In the genomic region with DNA sequence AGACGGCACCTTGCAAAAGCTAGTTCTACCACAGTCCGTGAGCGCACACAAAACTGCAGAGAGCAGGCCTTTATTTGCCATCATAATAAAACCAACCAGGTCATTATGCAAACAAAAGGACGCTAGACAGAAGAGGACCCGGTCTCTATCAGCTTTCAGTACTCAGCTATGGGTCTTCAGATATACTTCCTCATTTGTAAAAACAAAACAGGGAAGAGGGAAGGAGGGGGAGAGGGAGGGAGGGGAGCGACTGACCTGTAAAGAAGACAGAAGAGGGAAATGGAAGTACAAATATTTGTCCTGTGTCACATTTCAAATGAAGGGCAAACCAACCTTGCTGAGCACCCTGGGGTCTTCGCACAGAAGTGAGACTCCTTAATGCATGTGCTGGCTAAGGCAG, we compare ENCODE assay signal across 15 mouse cellular contexts. TPM values are rescaled to one million over a fixed set of nuclear protein-coding genes. Genes with fewer than 3 reads are reported as not detected.
A peak's percentile ranks its signal among the peaks of the same experiment; 100 is the strongest.
DNase-seq lines count a peak whose midpoint lies in the region; ATAC-seq and TF ChIP-seq lines count a peak whose summit lies in the region.
"Had no signal": no experiment of that assay in that cellular context is flagged by ENCODE, and none has a peak within 500 bp of the region (broad histone marks: within the 10 kb centered on the region; RNA-seq: fewer than 3 reads in every experiment).

No protein-coding gene starts in this region.

- H3K36me3 ChIP-seq in lung, postnatal 0 days (ENCODE audit: insufficient read depth, low read length) = no peaks in the 10 kb centered on the region
- H3K36me3 ChIP-seq in megakaryocyte, embryonic 14.5 days (replicated peaks; ENCODE audit: low read length) = peaks cover 39% of the 10 kb centered on the region
- H3K36me3 ChIP-seq in stomach, postnatal 0 days (ENCODE audit: control insufficient read depth, insufficient read depth, low read length) = no peaks in the 10 kb centered on the region
- H3K36me3 ChIP-seq: forebrain, embryonic 10.5 days; neural tube, embryonic 15.5 days had no signal

- H3K4me1 ChIP-seq in lung, postnatal 0 days (ENCODE audit: insufficient read depth, low read depth, low read length) = peaks cover 8% of the 10 kb centered on the region; the same call in 1 of the 2 replicates
- peaks cover 8% of the 10 kb centered on the region for H3K4me1 ChIP-seq in bone marrow macrophage, adult 2 months (ENCODE audit: control insufficient read depth, insufficient read depth, low read length)
- peaks cover 61% of the 10 kb centered on the region for H3K4me1 ChIP-seq in megakaryocyte, embryonic 14.5 days
- no peaks in the 10 kb centered on the region for H3K4me1 ChIP-seq in stomach, postnatal 0 days (replicated peaks; ENCODE audit: control insufficient read depth, insufficient read depth)

- peak; percentile 44 for DNase-seq in lung, postnatal 0 days (ENCODE audit: low spot score)
- no peak for DNase-seq in lung, postnatal 25 days (ENCODE audit: low spot score)
- no peak for DNase-seq in stomach, postnatal 0 days (ENCODE audit: low spot score)
- no peak for DNase-seq in urinary bladder, postnatal 25 days (ENCODE audit: low spot score)
- DNase-seq in thymus, postnatal 25 days = no peak
- DNase-seq: cerebellum, adult 2 months; gastrocnemius, postnatal 25 days had no signal

- no peak overlapping the region for H3K9ac ChIP-seq in lung, postnatal 0 days (replicated peaks; ENCODE audit: low read depth)
- no peak overlapping the region for H3K9ac ChIP-seq in stomach, postnatal 0 days (ENCODE audit: low read length)
- H3K9ac ChIP-seq: neural tube, embryonic 15.5 days had no signal

- no peak for TF ChIP-seq POLR2A in bone marrow macrophage, adult 2 months (IDR thresholded peaks at IDR 0.05; ENCODE audit: borderline replicate concordance, low read depth, low read length)

- H3K4me2 ChIP-seq in lung, postnatal 0 days (replicated peaks; ENCODE audit: low read depth, low read length) = no peak overlapping the region
- H3K4me2 ChIP-seq in stomach, postnatal 0 days (replicated peaks; ENCODE audit: low read depth) = no peak overlapping the region
- H3K4me2 ChIP-seq: heart, embryonic 11.5 days; neural tube, embryonic 15.5 days had no signal

- TF ChIP-seq EP300 in lung, postnatal 0 days (IDR thresholded peaks at IDR 0.05) = no peak
- no peak for TF ChIP-seq EP300 in stomach, postnatal 0 days (optimal IDR thresholded peaks at IDR 0.05)

- H3K4me3 ChIP-seq in lung, postnatal 0 days (ENCODE audit: low read depth, low read length) = no peak overlapping the region
- no peak overlapping the region for H3K4me3 ChIP-seq in bone marrow macrophage, adult 2 months (ENCODE audit: insufficient read depth, low read length)
- H3K4me3 ChIP-seq in megakaryocyte, embryonic 14.5 days (replicated peaks) = peak overlapping the region; percentile 52
- H3K4me3 ChIP-seq in stomach, postnatal 0 days (ENCODE audit: low read depth, low read length) = no peak overlapping the region
- H3K4me3 ChIP-seq: forebrain, embryonic 10.5 days; left cerebral cortex, adult 2 months; neural tube, embryonic 15.5 days had no signal

- no peak for ATAC-seq in lung, postnatal 0 days
- peak; percentile 18; the same call in 1 of the 2 replicates for ATAC-seq in stomach, postnatal 0 days (ENCODE audit: low FRiP score, low TSS enrichment)
- ATAC-seq: Patski had no signal

- no peaks in the 10 kb centered on the region for H3K27me3 ChIP-seq in lung, postnatal 0 days (replicated peaks; ENCODE audit: insufficient read depth, low read length)
- H3K27me3 ChIP-seq in megakaryocyte, embryonic 14.5 days (replicated peaks) = peaks cover 14% of the 10 kb centered on the region
- H3K27me3 ChIP-seq in stomach, postnatal 0 days (ENCODE audit: control insufficient read depth, insufficient read depth, low read length) = no peaks in the 10 kb centered on the region
- H3K27me3 ChIP-seq: neural tube, embryonic 15.5 days; Patski had no signal

- no peaks in the 10 kb centered on the region for H3K9me3 ChIP-seq in lung, postnatal 0 days (ENCODE audit: low read length)
- no peaks in the 10 kb centered on the region for H3K9me3 ChIP-seq in megakaryocyte, embryonic 14.5 days
- H3K9me3 ChIP-seq in stomach, postnatal 0 days (ENCODE audit: control insufficient read depth, low read length) = no peaks in the 10 kb centered on the region
- H3K9me3 ChIP-seq: forebrain, embryonic 10.5 days; neural tube, embryonic 15.5 days had no signal

- peak overlapping the region; percentile 63 for H3K27ac ChIP-seq in lung, postnatal 0 days (ENCODE audit: low read length)
- H3K27ac ChIP-seq in bone marrow macrophage, adult 2 months (ENCODE audit: insufficient read depth, low read depth, low read length) = 0 out of 2 replicates have a peak overlapping the region, but pooled peaks have one; percentile 1
- no peak overlapping the region for H3K27ac ChIP-seq in stomach, postnatal 0 days (replicated peaks)
- H3K27ac ChIP-seq: forebrain, embryonic 10.5 days; kidney, postnatal 0 days; left cerebral cortex, adult 2 months; neural tube, embryonic 15.5 days had no signal

- 36% methylated on average over 7 of the region's 7 CpGs for WGBS in lung, postnatal 0 days
- 52% methylated on average over 7 of the region's 7 CpGs for WGBS in stomach, postnatal 0 days

- TF ChIP-seq CTCF in lung, postnatal 0 days (IDR thresholded peaks at IDR 0.05) = no peak
- no peak for TF ChIP-seq CTCF in bone marrow macrophage, adult 2 months (IDR thresholded peaks at IDR 0.05; ENCODE audit: low read depth, low read length)
- TF ChIP-seq CTCF in stomach, postnatal 0 days (IDR thresholded peaks at IDR 0.05; ENCODE audit: low read depth) = no peak

RNA-seq across cellular contexts. Expression of gene Rpl31, which starts 41.0 kb away (rescaled TPM):
- polyA plus RNA-seq in lung, postnatal 0 days (2015; fragmentation: Nextera tagmentation; extraction: Ambion mirVana) = 379 and 423 TPM in 2 replicates
- 950 and 963 TPM in 2 replicates for polyA plus RNA-seq in bone marrow macrophage, adult 2 months (2012; ENCODE audit: insufficient read depth, insufficient read length, missing spikeins)
- 83.8 and 232 TPM in 2 replicates for polyA plus RNA-seq in megakaryocyte, embryonic 14.5 days (2012; ENCODE audit: insufficient read depth, low replicate concordance)
- polyA plus RNA-seq in stomach, postnatal 0 days (2015; fragmentation: Nextera tagmentation; extraction: Ambion mirVana) = 479 and 554 TPM in 2 replicates
